Comparison of ENCODE assay signal across 9 mouse cellular contexts in genomic region chr9:36795556-36795955, GRCm38 (mm10). TPM values are rescaled to one million over a fixed set of nuclear protein-coding genes. Genes with fewer than 3 reads are reported as not detected.
A peak's percentile ranks its signal among the peaks of the same experiment; 100 is the strongest.
DNase-seq lines count a peak whose midpoint lies in the region; ATAC-seq lines count a peak whose summit lies in the region.
"Had no signal": no experiment of that assay in that cellular context is flagged by ENCODE, and none has a peak within 500 bp of the region (broad histone marks: within the 10 kb centered on the region; RNA-seq: fewer than 3 reads in every experiment).

No protein-coding gene starts in this region.

- H3K27ac ChIP-seq in heart, embryonic 13.5 days (replicated peaks) = no peak overlapping the region
- no peak overlapping the region for H3K27ac ChIP-seq in heart, embryonic 12.5 days (ENCODE audit: poor library complexity, severe bottlenecking)
- no peak overlapping the region for H3K27ac ChIP-seq in intestine, embryonic 15.5 days

- H3K9ac ChIP-seq in heart, embryonic 13.5 days = no peak overlapping the region; the same call in 1 of the 2 replicates
- H3K9ac ChIP-seq in heart, embryonic 12.5 days = no peak overlapping the region
- no peak overlapping the region for H3K9ac ChIP-seq in intestine, embryonic 15.5 days

- peak overlapping the region; percentile 87 for H3K4me2 ChIP-seq in heart, embryonic 13.5 days
- no peak overlapping the region for H3K4me2 ChIP-seq in heart, embryonic 12.5 days
- H3K4me2 ChIP-seq in intestine, embryonic 15.5 days (replicated peaks) = peak overlapping the region; percentile 67

- 71% methylated on average over 1 of the region's 1 CpGs for WGBS in heart, embryonic 13.5 days
- 85% methylated on average over 1 of the region's 1 CpGs for WGBS in heart, embryonic 12.5 days
- 81% methylated on average over 1 of the region's 1 CpGs for WGBS in intestine, embryonic 15.5 days

- no peaks in the 10 kb centered on the region for H3K9me3 ChIP-seq in heart, embryonic 13.5 days
- H3K9me3 ChIP-seq in heart, embryonic 12.5 days (replicated peaks) = no peaks in the 10 kb centered on the region
- H3K9me3 ChIP-seq in intestine, embryonic 15.5 days = no peaks in the 10 kb centered on the region

- intact Hi-C loops in heart, postnatal 36 days (cut with DNase I) = no loop called here

- peak; percentile 11 to 12 for DNase-seq in urinary bladder, adult 18-20 months (ENCODE audit: low spot score in 2 of 2)
- no peak for DNase-seq in urinary bladder, adult 2 months (ENCODE audit: low spot score)
- DNase-seq in urinary bladder, postnatal 36 days (ENCODE audit: low spot score in 2 of 2) = peak; percentile 15 to 45
- no peak for DNase-seq in gastrocnemius, adult 18-20 months (ENCODE audit: low spot score)
- no peak for DNase-seq in heart, postnatal 36 days
- DNase-seq: cerebellum, adult 18-20 months had no signal

- H3K4me1 ChIP-seq in heart, embryonic 13.5 days = peaks cover 28% of the 10 kb centered on the region
- peaks cover 12% of the 10 kb centered on the region for H3K4me1 ChIP-seq in heart, embryonic 12.5 days (replicated peaks)
- H3K4me1 ChIP-seq in intestine, embryonic 15.5 days (replicated peaks) = peaks cover 5% of the 10 kb centered on the region; the same call in 1 of the 2 replicates

- ATAC-seq in heart, embryonic 13.5 days (ENCODE audit: extremely low read depth, insufficient number of reproducible peaks, low FRiP score, low TSS enrichment) = no peak
- ATAC-seq in heart, embryonic 12.5 days (ENCODE audit: insufficient number of reproducible peaks, low FRiP score) = no peak
- no peak for ATAC-seq in intestine, embryonic 15.5 days

- H3K27me3 ChIP-seq in heart, embryonic 13.5 days (replicated peaks) = no peaks in the 10 kb centered on the region
- no peaks in the 10 kb centered on the region for H3K27me3 ChIP-seq in heart, embryonic 12.5 days (replicated peaks)
- H3K27me3 ChIP-seq in intestine, embryonic 15.5 days (replicated peaks) = no peaks in the 10 kb centered on the region

- H3K36me3 ChIP-seq in heart, embryonic 13.5 days = peaks cover 23% of the 10 kb centered on the region
- peaks cover 20% of the 10 kb centered on the region for H3K36me3 ChIP-seq in heart, embryonic 12.5 days
- peaks cover 3% of the 10 kb centered on the region; the same call in 1 of the 2 replicates for H3K36me3 ChIP-seq in intestine, embryonic 15.5 days

- H3K4me3 ChIP-seq in heart, embryonic 13.5 days = 0 out of 2 replicates have a peak overlapping the region, but pooled peaks have one; percentile 96
- H3K4me3 ChIP-seq in heart, embryonic 12.5 days = no peak overlapping the region
- H3K4me3 ChIP-seq in intestine, embryonic 15.5 days (replicated peaks) = no peak overlapping the region

RNA-seq across cellular contexts. Expression of gene Ei24, which starts 1.6 kb away (rescaled TPM):
- polyA plus RNA-seq in heart, embryonic 13.5 days (2015; fragmentation: Nextera tagmentation; extraction: Ambion mirVana) = 63.4 and 70.9 TPM in 2 replicates
- polyA plus RNA-seq in heart, embryonic 12.5 days (2016; fragmentation: Nextera tagmentation; extraction: Ambion mirVana) = 81.5 and 81.7 TPM in 2 replicates
- 115 and 123 TPM in 2 replicates for polyA plus RNA-seq in urinary bladder, adult 2 months (2012; rRNA removed)
- polyA plus RNA-seq in intestine, embryonic 15.5 days (2015; fragmentation: Nextera tagmentation; extraction: Ambion mirVana) = 93.5 and 95.5 TPM in 2 replicates
- 10 to 100 TPM; 69.4 to 70.7 TPM for total RNA-seq in gastrocnemius, adult 18-20 months (2021)
- 10 to 100 TPM; 80.8 to 82.1 TPM for total RNA-seq in heart, postnatal 36 days (2021)

RNA-seq across cellular contexts. Expression of gene Fez1, which starts 26.1 kb away (rescaled TPM):
- polyA plus RNA-seq in heart, embryonic 13.5 days (2015; fragmentation: Nextera tagmentation; extraction: Ambion mirVana) = 2.3 and 2.6 TPM in 2 replicates
- polyA plus RNA-seq in heart, embryonic 12.5 days (2016; fragmentation: Nextera tagmentation; extraction: Ambion mirVana) = 1.5 and 2.0 TPM in 2 replicates
- polyA plus RNA-seq in urinary bladder, adult 2 months (2012; rRNA removed) = 12.7 and 15.1 TPM in 2 replicates
- 16.5 and 16.9 TPM in 2 replicates for polyA plus RNA-seq in intestine, embryonic 15.5 days (2015; fragmentation: Nextera tagmentation; extraction: Ambion mirVana)
- total RNA-seq in gastrocnemius, adult 18-20 months (2021) = 1 to 10 TPM; 4.0 to 7.0 TPM
- total RNA-seq in heart, postnatal 36 days (2021) = 1 to 10 TPM; 1.0 to 1.7 TPM

RNA-seq across cellular contexts. Expression of gene Stt3a, which starts 28.1 kb away (rescaled TPM):
- 140 and 154 TPM in 2 replicates for polyA plus RNA-seq in heart, embryonic 13.5 days (2015; fragmentation: Nextera tagmentation; extraction: Ambion mirVana)
- 174 and 184 TPM in 2 replicates for polyA plus RNA-seq in heart, embryonic 12.5 days (2016; fragmentation: Nextera tagmentation; extraction: Ambion mirVana)
- 161 and 169 TPM in 2 replicates for polyA plus RNA-seq in urinary bladder, adult 2 months (2012; rRNA removed)
- 313 and 370 TPM in 2 replicates for polyA plus RNA-seq in intestine, embryonic 15.5 days (2015; fragmentation: Nextera tagmentation; extraction: Ambion mirVana)
- total RNA-seq in gastrocnemius, adult 18-20 months (2021) = 10 to 100 TPM; 31.6 to 40.6 TPM
- total RNA-seq in heart, postnatal 36 days (2021) = 10 to 100 TPM; 57.8 to 64.9 TPM

Comparison
In these comparisons a context has a peak if more than half of its experiments do, and no peak if none do; other contexts are left out.
1. DNase-seq: peak in urinary bladder, adult 18-20 months (2 of 2) and urinary bladder, postnatal 36 days (2 of 2); none in urinary bladder, adult 2 months (single experiment), gastrocnemius, adult 18-20 months (single experiment) and heart, postnatal 36 days (0 of 2).